Mouse (Mus musculus): Measurements from ENCODE around the gene Tubd1. TPM values are rescaled to one million over a fixed set of nuclear protein-coding genes. Genes with fewer than 3 reads are reported as not detected.

Gene Tubd1
- polyA plus RNA-seq, 1 experiment from 2014 or later: 13.8 TPM

GRCm38 (mm10) chr11:86593443-86593842, 48.7 kb downstream of the Tubd1 start:
- no peak overlapping the region for H3K27ac ChIP-seq
- H3K9me3 ChIP-seq: no peaks in the 10 kb centered on the region
- peaks cover 6% of the 10 kb centered on the region for H3K4me1 ChIP-seq
- WGBS: 92% methylated on average over 5 of the region's 5 CpGs
- peaks cover 3% of the 10 kb centered on the region; the same call in 1 of the 2 replicates for H3K36me3 ChIP-seq
- no peak overlapping the region for H3K4me3 ChIP-seq
- no peak overlapping the region for H3K9ac ChIP-seq
- ATAC-seq (ENCODE audit: insufficient number of reproducible peaks, insufficient read depth, low FRiP score, low TSS enrichment, low read depth): no peak
- no peaks in the 10 kb centered on the region for H3K27me3 ChIP-seq
- no peak overlapping the region for H3K4me2 ChIP-seq

- no peak for ATAC-seq (ENCODE audit: insufficient number of reproducible peaks, insufficient read depth, low FRiP score, low TSS enrichment, low read depth)
- WGBS: 82% methylated on average over 6 of the region's 6 CpGs
- peaks cover 3% of the 10 kb centered on the region; the same call in 1 of the 2 replicates for H3K36me3 ChIP-seq
- no peak overlapping the region for H3K27ac ChIP-seq
- no peaks in the 10 kb centered on the region for H3K27me3 ChIP-seq
- H3K9ac ChIP-seq: no peak overlapping the region
- H3K4me2 ChIP-seq: no peak overlapping the region
- H3K4me3 ChIP-seq: no peak overlapping the region
- peaks cover 6% of the 10 kb centered on the region for H3K4me1 ChIP-seq
- H3K9me3 ChIP-seq: no peaks in the 10 kb centered on the region
Observed at GRCm38 (mm10) chr11:86594188-86594876, 49.5 kb downstream of the Tubd1 start.

GRCm38 (mm10) chr11:86595366-86595765, 50.6 kb downstream of the Tubd1 start:
- H3K4me2 ChIP-seq: no peak overlapping the region
- peak overlapping the region; percentile 78; the same call in 1 of the 2 replicates for H3K27ac ChIP-seq
- no peak overlapping the region for H3K4me3 ChIP-seq
- peaks cover 6% of the 10 kb centered on the region for H3K4me1 ChIP-seq
- H3K9me3 ChIP-seq: no peaks in the 10 kb centered on the region
- 97% methylated on average over 6 of the region's 6 CpGs for WGBS
- no peaks in the 10 kb centered on the region for H3K27me3 ChIP-seq
- ATAC-seq (ENCODE audit: insufficient number of reproducible peaks, insufficient read depth, low FRiP score, low TSS enrichment, low read depth): no peak
- no peak overlapping the region for H3K9ac ChIP-seq
- peaks cover 6% of the 10 kb centered on the region for H3K36me3 ChIP-seq

GRCm38 (mm10) chr11:86596187-86596960, 51.6 kb downstream of the Tubd1 start:
- no peak for ATAC-seq (ENCODE audit: insufficient number of reproducible peaks, insufficient read depth, low FRiP score, low TSS enrichment, low read depth)
- H3K36me3 ChIP-seq: peaks cover 6% of the 10 kb centered on the region
- WGBS: 54% methylated on average over 7 of the region's 7 CpGs
- H3K4me2 ChIP-seq: no peak overlapping the region
- H3K9ac ChIP-seq: no peak overlapping the region
- no peaks in the 10 kb centered on the region for H3K27me3 ChIP-seq
- no peaks in the 10 kb centered on the region for H3K9me3 ChIP-seq
- peak overlapping the region; percentile 78 for H3K27ac ChIP-seq
- H3K4me1 ChIP-seq: peaks cover 6% of the 10 kb centered on the region
- no peak overlapping the region for H3K4me3 ChIP-seq

- Histone ChIP-seq H3K27me3 (no peaks in the 10 kb centered on the region), H3K36me3 (peaks cover 6% of the 10 kb centered on the region), H3K27ac (no peak overlapping the region), H3K4me3 (no peak overlapping the region), H3K9me3 (no peaks in the 10 kb centered on the region), H3K4me2 (no peak overlapping the region), H3K4me1 (peaks cover 6% of the 10 kb centered on the region), H3K9ac (no peak overlapping the region)
- WGBS: 89% methylated on average over 3 of the region's 3 CpGs
- ATAC-seq (ENCODE audit: insufficient number of reproducible peaks, insufficient read depth, low FRiP score, low TSS enrichment, low read depth): no peak
Observed at GRCm38 (mm10) chr11:86596976-86597375, 52.2 kb downstream of the Tubd1 start.

- H3K9ac ChIP-seq: no peak overlapping the region
- no peak for ATAC-seq (ENCODE audit: insufficient number of reproducible peaks, insufficient read depth, low FRiP score, low TSS enrichment, low read depth)
- peaks cover 6% of the 10 kb centered on the region for H3K36me3 ChIP-seq
- 90% methylated on average over 5 of the region's 5 CpGs for WGBS
- H3K4me1 ChIP-seq: peaks cover 6% of the 10 kb centered on the region
- no peaks in the 10 kb centered on the region for H3K9me3 ChIP-seq
- no peak overlapping the region for H3K4me2 ChIP-seq
- H3K4me3 ChIP-seq: no peak overlapping the region
- no peak overlapping the region for H3K27ac ChIP-seq
- H3K27me3 ChIP-seq: no peaks in the 10 kb centered on the region
Observed at GRCm38 (mm10) chr11:86598154-86598553, 53.4 kb downstream of the Tubd1 start.

- whole genome bisulfite sequencing: 91% methylated on average over 1 of the region's 1 CpGs
- Histone ChIP-seq H3K4me2 (no peak overlapping the region), H3K9me3 (no peaks in the 10 kb centered on the region), H3K27ac (no peak overlapping the region), H3K36me3 (peaks cover 6% of the 10 kb centered on the region), H3K27me3 (no peaks in the 10 kb centered on the region), H3K4me1 (peaks cover 6% of the 10 kb centered on the region), H3K4me3 (no peak overlapping the region), H3K9ac (no peak overlapping the region)
- no peak for ATAC-seq (ENCODE audit: insufficient number of reproducible peaks, insufficient read depth, low FRiP score, low TSS enrichment, low read depth)
Observed at GRCm38 (mm10) chr11:86598572-86598971, 53.8 kb downstream of the Tubd1 start.

- H3K27ac ChIP-seq: peak overlapping the region; percentile 22; the same call in 1 of the 2 replicates
- H3K9ac ChIP-seq: no peak overlapping the region
- H3K4me2 ChIP-seq: no peak overlapping the region
- H3K4me3 ChIP-seq: no peak overlapping the region
- peaks cover 3% of the 10 kb centered on the region; the same call in 1 of the 2 replicates for H3K36me3 ChIP-seq
- H3K4me1 ChIP-seq: peaks cover 6% of the 10 kb centered on the region
- H3K9me3 ChIP-seq: no peaks in the 10 kb centered on the region
- no peak for ATAC-seq (ENCODE audit: insufficient number of reproducible peaks, insufficient read depth, low FRiP score, low TSS enrichment, low read depth)
- H3K27me3 ChIP-seq: no peaks in the 10 kb centered on the region
- WGBS: 73% methylated on average over 4 of the region's 4 CpGs
Observed at GRCm38 (mm10) chr11:86599378-86600208, 54.8 kb downstream of the Tubd1 start.

GRCm38 (mm10) chr11:86600209-86600557, 55.4 kb downstream of the Tubd1 start:
- 80% methylated on average over 7 of the region's 7 CpGs for WGBS
- no peak for ATAC-seq (ENCODE audit: insufficient number of reproducible peaks, insufficient read depth, low FRiP score, low TSS enrichment, low read depth)
- Histone ChIP-seq H3K4me2 (no peak overlapping the region), H3K4me3 (no peak overlapping the region), H3K27ac (peak overlapping the region; percentile 22; the same call in 1 of the 2 replicates), H3K9me3 (no peaks in the 10 kb centered on the region), H3K4me1 (peaks cover 6% of the 10 kb centered on the region), H3K9ac (no peak overlapping the region), H3K27me3 (no peaks in the 10 kb centered on the region), H3K36me3 (peaks cover 3% of the 10 kb centered on the region; the same call in 1 of the 2 replicates)

- H3K9me3 ChIP-seq: no peaks in the 10 kb centered on the region
- H3K4me1 ChIP-seq: no peaks in the 10 kb centered on the region
- H3K27ac ChIP-seq: no peak overlapping the region
- no peak overlapping the region for H3K9ac ChIP-seq
- no peak overlapping the region for H3K4me3 ChIP-seq
- ATAC-seq (ENCODE audit: insufficient number of reproducible peaks, insufficient read depth, low FRiP score, low TSS enrichment, low read depth): no peak
- 26% methylated on average over 3 of the region's 3 CpGs for WGBS
- H3K27me3 ChIP-seq: no peaks in the 10 kb centered on the region
- H3K4me2 ChIP-seq: no peak overlapping the region
- peaks cover 13% of the 10 kb centered on the region for H3K36me3 ChIP-seq
Observed at GRCm38 (mm10) chr11:86602116-86602515, 57.3 kb downstream of the Tubd1 start.

GRCm38 (mm10) chr11:86603719-86604118, 58.9 kb downstream of the Tubd1 start:
- Histone ChIP-seq H3K27me3 (no peaks in the 10 kb centered on the region), H3K9ac (no peak overlapping the region), H3K4me3 (no peak overlapping the region), H3K4me2 (no peak overlapping the region), H3K4me1 (no peaks in the 10 kb centered on the region), H3K27ac (no peak overlapping the region), H3K36me3 (peaks cover 13% of the 10 kb centered on the region), H3K9me3 (no peaks in the 10 kb centered on the region)
- WGBS: 94% methylated on average over 1 of the region's 1 CpGs
- ATAC-seq (ENCODE audit: insufficient number of reproducible peaks, insufficient read depth, low FRiP score, low TSS enrichment, low read depth): no peak

All from embryonic facial prominence, embryonic 13.5 days (tissue).